Mouse (Mus musculus) MN1 (cell line): Measurements from ENCODE around the gene Tmem30a.

Source experiments
- DNase-seq: peaks from one replicate; pipeline ENCODE4 v3.0.0-alpha.2; 2016; ENCODE audit warnings: low spot score

Gene Tmem30a

GRCm38 (mm10) chr9:79795076-79795475, 1.8 kb upstream of the Tmem30a start:
- DNase-seq, result no peak

- no peak for DNase-seq
Observed at GRCm38 (mm10) chr9:79785794-79786085, 7.6 kb downstream of the Tmem30a start.

- DNase-seq, result no peak
Observed at GRCm38 (mm10) chr9:79784934-79785793, 8.1 kb downstream of the Tmem30a start.

GRCm38 (mm10) chr9:79784439-79784838, 8.9 kb downstream of the Tmem30a start:
- no peak for DNase-seq

- peak; percentile 40 for DNase-seq
Observed at GRCm38 (mm10) chr9:79779354-79779753, 14.0 kb downstream of the Tmem30a start.

- DNase-seq, result no peak
Observed at GRCm38 (mm10) chr9:79766991-79767545, 26.2 kb downstream of the Tmem30a start.

- DNase-seq, result no peak
Observed at GRCm38 (mm10) chr9:79765329-79765728, 28.0 kb downstream of the Tmem30a start.

GRCm38 (mm10) chr9:79762519-79762918, 30.8 kb downstream of the Tmem30a start:
- no peak for DNase-seq

- DNase-seq, result no peak
Observed at GRCm38 (mm10) chr9:79760076-79760475, 33.2 kb downstream of the Tmem30a start.

GRCm38 (mm10) chr9:79759385-79760005, 33.8 kb downstream of the Tmem30a start, which contains the start of gene Cox7a2:
TSS of gene Cox7a2 (minus strand) at chr9:79759878.
- peak; percentile 96 for DNase-seq

GRCm38 (mm10) chr9:79755311-79755710, 38.0 kb downstream of the Tmem30a start:
- no peak for DNase-seq

- no peak for DNase-seq
Observed at GRCm38 (mm10) chr9:79751846-79752245, 41.5 kb downstream of the Tmem30a start.

GRCm38 (mm10) chr9:79750709-79751108, 42.6 kb downstream of the Tmem30a start:
- no peak for DNase-seq

- no peak for DNase-seq
Observed at GRCm38 (mm10) chr9:79745036-79745435, 48.3 kb downstream of the Tmem30a start.

- no peak for DNase-seq
Observed at GRCm38 (mm10) chr9:79735608-79736007, 57.7 kb downstream of the Tmem30a start.

GRCm38 (mm10) chr9:79730301-79730700, 63.0 kb downstream of the Tmem30a start:
- DNase-seq, result peak; percentile 19

GRCm38 (mm10) chr9:79723090-79723489, 70.2 kb downstream of the Tmem30a start:
- DNase-seq, result peak; percentile 52

- peak; percentile 45 for DNase-seq
Observed at GRCm38 (mm10) chr9:79721056-79721455, 72.3 kb downstream of the Tmem30a start.

GRCm38 (mm10) chr9:79720143-79720542, 73.2 kb downstream of the Tmem30a start:
- DNase-seq, result no peak

GRCm38 (mm10) chr9:79719451-79719850, 73.9 kb downstream of the Tmem30a start:
- no peak for DNase-seq
